Mouse (Mus musculus): Measurements from ENCODE around the gene Cmc2. TPM values are rescaled to one million over a fixed set of nuclear protein-coding genes. Genes with fewer than 3 reads are reported as not detected.

Gene Cmc2
- polyA plus RNA-seq, 1 experiment from 2014 or later = 76.1 TPM

- WGBS = 73% methylated on average over 9 of the region's 9 CpGs
- Histone ChIP-seq H3K9ac (replicated peaks) (no peak overlapping the region), H3K4me1 (peaks cover 6% of the 10 kb centered on the region; the same call in 1 of the 2 replicates), H3K36me3 (no peaks in the 10 kb centered on the region), H3K27ac (replicated peaks) (no peak overlapping the region), H3K9me3 (no peaks in the 10 kb centered on the region), H3K27me3 (peaks cover 18% of the 10 kb centered on the region), H3K4me3 (no peak overlapping the region), H3K4me2 (replicated peaks) (no peak overlapping the region)
- no peak for ATAC-seq (ENCODE audit: low FRiP score, low read depth)
Measured at GRCm38 (mm10) chr8:116867321-116867720, 53.9 kb downstream of the Cmc2 start.

- Histone ChIP-seq H3K4me1 (peaks cover 6% of the 10 kb centered on the region; the same call in 1 of the 2 replicates), H3K4me3 (no peak overlapping the region), H3K9me3 (no peaks in the 10 kb centered on the region), H3K9ac (replicated peaks) (no peak overlapping the region), H3K27ac (replicated peaks) (no peak overlapping the region), H3K4me2 (replicated peaks) (no peak overlapping the region), H3K36me3 (no peaks in the 10 kb centered on the region), H3K27me3 (peaks cover 21% of the 10 kb centered on the region)
- 75% methylated on average over 13 of the region's 13 CpGs for WGBS
- no peak for ATAC-seq (ENCODE audit: low FRiP score, low read depth)
Measured at GRCm38 (mm10) chr8:116866118-116866903, 54.9 kb downstream of the Cmc2 start.

GRCm38 (mm10) chr8:116864514-116864913 is 56.7 kb downstream of the Cmc2 start:
- Histone ChIP-seq H3K9me3 (no peaks in the 10 kb centered on the region), H3K27ac (replicated peaks) (no peak overlapping the region), H3K4me3 (no peak overlapping the region), H3K4me1 (peaks cover 6% of the 10 kb centered on the region; the same call in 1 of the 2 replicates), H3K36me3 (no peaks in the 10 kb centered on the region), H3K9ac (replicated peaks) (no peak overlapping the region), H3K27me3 (peaks cover 21% of the 10 kb centered on the region), H3K4me2 (replicated peaks) (no peak overlapping the region)
- ATAC-seq (ENCODE audit: low FRiP score, low read depth) = no peak
- 94% methylated on average over 3 of the region's 3 CpGs for WGBS

GRCm38 (mm10) chr8:116864022-116864387 is 57.2 kb downstream of the Cmc2 start:
- Histone ChIP-seq H3K4me1 (peaks cover 6% of the 10 kb centered on the region; the same call in 1 of the 2 replicates), H3K9ac (replicated peaks) (no peak overlapping the region), H3K4me2 (replicated peaks) (no peak overlapping the region), H3K27me3 (peaks cover 21% of the 10 kb centered on the region), H3K36me3 (no peaks in the 10 kb centered on the region), H3K27ac (replicated peaks) (no peak overlapping the region), H3K4me3 (no peak overlapping the region), H3K9me3 (no peaks in the 10 kb centered on the region)
- WGBS = 63% methylated on average over 9 of the region's 9 CpGs
- ATAC-seq (ENCODE audit: low FRiP score, low read depth) = no peak

- peak overlapping the region; percentile 32 for H3K9ac ChIP-seq (replicated peaks)
- peaks cover 6% of the 10 kb centered on the region; the same call in 1 of the 2 replicates for H3K4me1 ChIP-seq
- ATAC-seq (ENCODE audit: low FRiP score, low read depth) = no peak; the same call in 1 of the 2 replicates
- peak overlapping the region; percentile 53 for H3K4me2 ChIP-seq (replicated peaks)
- H3K4me3 ChIP-seq = peak overlapping the region; percentile 35
- WGBS = 6% methylated on average over 30 of the region's 30 CpGs
- no peaks in the 10 kb centered on the region for H3K36me3 ChIP-seq
- no peak overlapping the region for H3K27ac ChIP-seq (replicated peaks)
- no peaks in the 10 kb centered on the region for H3K9me3 ChIP-seq
- H3K27me3 ChIP-seq = peaks cover 21% of the 10 kb centered on the region
Measured at GRCm38 (mm10) chr8:116863357-116864021, 57.8 kb downstream of the Cmc2 start.

GRCm38 (mm10) chr8:116862191-116862590 is 59.1 kb downstream of the Cmc2 start:
- H3K9ac ChIP-seq (replicated peaks) = no peak overlapping the region
- H3K4me3 ChIP-seq = no peak overlapping the region
- ATAC-seq (ENCODE audit: low FRiP score, low read depth) = no peak
- H3K36me3 ChIP-seq = no peaks in the 10 kb centered on the region
- H3K9me3 ChIP-seq = no peaks in the 10 kb centered on the region
- H3K4me2 ChIP-seq (replicated peaks) = no peak overlapping the region
- H3K27me3 ChIP-seq = peaks cover 21% of the 10 kb centered on the region
- WGBS = 92% methylated on average over 4 of the region's 4 CpGs
- no peak overlapping the region for H3K27ac ChIP-seq (replicated peaks)
- H3K4me1 ChIP-seq = peaks cover 6% of the 10 kb centered on the region; the same call in 1 of the 2 replicates

GRCm38 (mm10) chr8:116852042-116852441 is 69.2 kb downstream of the Cmc2 start:
- Histone ChIP-seq H3K36me3 (no peaks in the 10 kb centered on the region), H3K4me3 (no peak overlapping the region), H3K4me1 (no peaks in the 10 kb centered on the region), H3K27me3 (no peaks in the 10 kb centered on the region), H3K27ac (replicated peaks) (no peak overlapping the region), H3K9me3 (no peaks in the 10 kb centered on the region), H3K9ac (replicated peaks) (no peak overlapping the region), H3K4me2 (replicated peaks) (no peak overlapping the region)
- no peak for ATAC-seq (ENCODE audit: low FRiP score, low read depth)
- 84% methylated on average over 11 of the region's 11 CpGs for WGBS

GRCm38 (mm10) chr8:116848042-116848441 is 73.2 kb downstream of the Cmc2 start:
- Histone ChIP-seq H3K4me3 (no peak overlapping the region), H3K27ac (replicated peaks) (no peak overlapping the region), H3K9me3 (no peaks in the 10 kb centered on the region), H3K36me3 (no peaks in the 10 kb centered on the region), H3K4me1 (no peaks in the 10 kb centered on the region), H3K4me2 (replicated peaks) (no peak overlapping the region), H3K9ac (replicated peaks) (no peak overlapping the region), H3K27me3 (no peaks in the 10 kb centered on the region)
- 77% methylated on average over 3 of the region's 3 CpGs for WGBS
- ATAC-seq (ENCODE audit: low FRiP score, low read depth) = no peak

GRCm38 (mm10) chr8:116842678-116843077 is 78.6 kb downstream of the Cmc2 start:
- H3K9ac ChIP-seq (replicated peaks) = no peak overlapping the region
- H3K4me1 ChIP-seq = no peaks in the 10 kb centered on the region
- no peak for ATAC-seq (ENCODE audit: low FRiP score, low read depth)
- WGBS = 87% methylated on average over 6 of the region's 6 CpGs
- 0 out of 2 replicates have a peak, but pooled peaks cover 4% of the 10 kb centered on the region for H3K27me3 ChIP-seq
- H3K9me3 ChIP-seq = no peaks in the 10 kb centered on the region
- H3K36me3 ChIP-seq = no peaks in the 10 kb centered on the region
- no peak overlapping the region for H3K4me2 ChIP-seq (replicated peaks)
- no peak overlapping the region for H3K4me3 ChIP-seq
- no peak overlapping the region for H3K27ac ChIP-seq (replicated peaks)

Other genes starting within 250 kb of the Cmc2 start
- gene Cdyl2, start 188.5 kb downstream of the Cmc2 start, polyA plus RNA-seq (2016; fragmentation: Nextera tagmentation; extraction: Ambion mirVana) = 5.4 and 6.9 TPM in 2 replicates
- gene Cenpn, start 275 bp upstream of the Cmc2 start, polyA plus RNA-seq (2016; fragmentation: Nextera tagmentation; extraction: Ambion mirVana) = 32.7 and 35.6 TPM in 2 replicates
- gene Atmin, start 21.9 kb upstream of the Cmc2 start, polyA plus RNA-seq (2016; fragmentation: Nextera tagmentation; extraction: Ambion mirVana) = 17.7 and 20.8 TPM in 2 replicates
- 4.3 and 5.2 TPM in 2 replicates for gene 1700030J22Rik, start 57.5 kb upstream of the Cmc2 start, polyA plus RNA-seq (2016; fragmentation: Nextera tagmentation; extraction: Ambion mirVana)
- gene Gcsh, start 72.1 kb upstream of the Cmc2 start, polyA plus RNA-seq (2016; fragmentation: Nextera tagmentation; extraction: Ambion mirVana) = 107 and 115 TPM in 2 replicates
- not detected in 2 replicates for gene Pkd1l2, start 161.0 kb upstream of the Cmc2 start, polyA plus RNA-seq (2016; fragmentation: Nextera tagmentation; extraction: Ambion mirVana)
- 0.22 TPM in 1 of 2 replicates, not detected in the other for gene Bco1, start 174.4 kb upstream of the Cmc2 start, polyA plus RNA-seq (2016; fragmentation: Nextera tagmentation; extraction: Ambion mirVana)
- 2.6 and 3.2 TPM in 2 replicates for gene Gan, start 236.7 kb upstream of the Cmc2 start, polyA plus RNA-seq (2016; fragmentation: Nextera tagmentation; extraction: Ambion mirVana)

Measured in midbrain, embryonic 12.5 days (tissue).